Mouse (Mus musculus): ENCODE measurements around the gene Tmed6. TPM values are rescaled to one million over a fixed set of nuclear protein-coding genes. Genes with fewer than 3 reads are reported as not detected.

Gene Tmed6
- 0.08 TPM in 1 of 2 replicates, not detected in the other for polyA plus RNA-seq (2012)

DNA sequence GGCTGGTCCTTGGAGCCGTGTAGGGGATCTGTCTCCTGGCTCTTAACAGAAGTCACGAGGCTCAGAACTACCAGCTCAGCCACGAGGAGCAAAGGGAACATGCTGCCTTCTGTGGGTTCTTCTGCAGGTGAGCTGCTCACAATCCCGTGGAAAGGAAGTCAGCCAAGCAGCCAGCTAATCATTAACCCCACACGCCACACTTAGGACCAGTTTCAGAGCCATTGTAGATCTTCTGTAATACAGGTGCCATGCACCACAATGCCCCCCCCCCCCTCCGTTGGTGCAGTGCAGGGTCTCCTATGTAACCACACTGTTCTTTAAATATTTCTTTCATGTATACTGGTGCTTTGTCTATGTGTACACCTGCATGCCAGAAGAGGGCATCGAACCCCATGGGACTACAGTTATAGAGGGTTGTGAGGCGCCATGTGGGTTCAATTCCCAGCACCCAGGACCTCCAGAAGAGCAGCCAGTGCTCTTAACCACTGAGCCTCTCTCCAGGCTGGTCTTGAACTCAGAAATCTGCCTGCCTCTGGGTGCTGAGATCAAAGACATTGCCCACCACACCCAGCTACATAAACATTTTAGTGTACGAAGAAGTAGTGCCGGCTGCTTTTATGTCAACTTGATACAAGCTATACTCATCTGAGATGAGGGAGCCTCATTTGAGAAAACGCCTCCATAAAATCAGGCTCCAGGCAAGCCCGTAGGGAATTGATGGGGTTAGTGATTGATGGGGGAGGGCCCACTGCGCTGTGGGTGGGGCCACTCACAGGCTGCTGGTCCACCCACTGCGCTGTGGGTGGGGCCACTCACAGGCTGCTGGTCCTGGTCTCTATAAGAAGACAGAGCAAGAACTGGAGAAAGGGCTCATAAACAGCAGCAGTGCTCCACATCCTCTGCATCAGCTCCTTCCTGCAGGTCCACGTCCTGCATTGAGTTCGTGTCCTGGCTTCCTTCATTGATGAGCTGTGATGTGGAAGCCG is at the start of gene Tmed6:
Tmed6 (minus strand) TSS at position 134 of the 986 bp plus-strand sequence.

DNA sequence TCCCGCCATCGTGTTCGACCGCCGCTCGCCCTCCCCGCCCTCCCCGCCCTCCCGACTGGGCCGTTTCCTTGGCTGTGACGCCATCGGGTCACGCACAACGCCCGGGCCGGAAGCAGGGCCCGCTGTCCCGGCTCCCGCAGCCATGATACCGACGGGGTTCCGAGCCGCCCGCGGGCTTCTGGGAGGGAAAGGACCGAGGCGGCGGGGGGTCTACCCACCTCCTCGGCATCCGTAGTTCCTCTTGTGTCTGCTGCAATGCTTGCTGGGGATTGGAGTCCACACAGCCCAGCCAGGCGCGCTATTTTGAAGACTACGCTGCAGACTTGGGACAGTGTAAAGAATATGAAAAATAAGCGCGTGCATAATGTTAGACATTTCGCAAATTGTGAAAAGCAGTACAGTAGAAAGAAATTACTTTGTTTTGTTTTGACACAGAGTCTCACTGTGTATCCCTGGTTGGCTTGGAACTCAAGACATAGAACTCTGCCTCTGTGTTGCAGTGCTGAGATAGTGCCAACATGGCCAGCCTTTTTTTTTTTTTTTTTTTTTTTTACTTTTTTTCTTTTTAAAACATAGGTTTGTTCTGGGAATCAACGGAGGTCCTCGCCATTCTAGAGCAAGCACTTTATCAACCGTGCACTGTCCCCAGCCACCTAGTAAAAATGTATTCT is 31.1 kb upstream of the Tmed6 start, which contains the start of gene Terf2:
Terf2 (minus strand) TSS at position 182 of the 671 bp plus-strand sequence.

DNA sequence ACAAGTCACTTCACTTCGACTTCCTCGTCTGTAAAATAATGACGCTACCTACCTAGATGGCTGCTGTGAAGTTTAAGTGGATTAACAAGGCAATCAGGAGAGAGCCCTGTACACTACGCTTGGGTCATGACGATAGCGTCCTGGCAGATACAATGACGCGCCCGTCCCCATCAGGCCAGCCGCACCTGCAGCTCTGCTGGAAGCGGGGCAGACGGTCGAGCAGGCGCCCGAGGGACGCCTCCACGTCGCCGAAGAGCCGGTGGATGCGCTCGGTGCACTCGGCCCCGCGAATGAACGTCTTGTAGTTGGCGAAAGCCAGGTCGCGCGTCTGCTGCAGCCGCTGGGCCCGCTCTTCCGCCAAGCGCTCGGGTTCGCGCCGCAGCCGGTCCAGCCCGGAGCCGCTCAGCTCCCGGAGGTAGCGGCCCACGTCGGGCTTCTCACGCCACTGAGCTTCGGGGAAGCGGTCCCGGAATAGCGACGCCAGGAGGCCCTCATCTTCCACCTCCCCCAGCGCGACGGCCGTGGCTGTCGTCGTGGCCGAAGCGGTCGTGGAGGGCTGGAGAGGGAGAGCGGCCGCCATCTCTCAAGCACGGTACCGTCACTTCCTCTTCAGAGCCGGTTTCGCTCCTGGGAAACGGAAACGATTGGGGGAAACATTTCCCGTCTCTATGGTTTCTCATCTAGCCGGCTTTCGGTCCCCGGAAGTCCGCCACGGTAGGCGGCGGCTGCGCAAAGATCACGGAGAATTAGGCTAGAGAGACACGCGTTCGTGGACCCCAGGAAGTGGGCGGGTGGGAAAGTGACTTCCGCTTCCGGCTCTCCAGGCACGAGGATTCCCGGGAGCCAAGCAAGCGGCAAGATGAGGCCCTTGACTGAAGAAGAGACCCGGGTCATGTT is 9.1 kb downstream of the Tmed6 start, which contains the start of the genes Cog8 and Nip7:
Cog8 (minus strand) TSS at position 614 of the 897 bp plus-strand sequence.
Nip7 (plus strand) TSS at position 802 of the 897 bp plus-strand sequence.

DNA sequence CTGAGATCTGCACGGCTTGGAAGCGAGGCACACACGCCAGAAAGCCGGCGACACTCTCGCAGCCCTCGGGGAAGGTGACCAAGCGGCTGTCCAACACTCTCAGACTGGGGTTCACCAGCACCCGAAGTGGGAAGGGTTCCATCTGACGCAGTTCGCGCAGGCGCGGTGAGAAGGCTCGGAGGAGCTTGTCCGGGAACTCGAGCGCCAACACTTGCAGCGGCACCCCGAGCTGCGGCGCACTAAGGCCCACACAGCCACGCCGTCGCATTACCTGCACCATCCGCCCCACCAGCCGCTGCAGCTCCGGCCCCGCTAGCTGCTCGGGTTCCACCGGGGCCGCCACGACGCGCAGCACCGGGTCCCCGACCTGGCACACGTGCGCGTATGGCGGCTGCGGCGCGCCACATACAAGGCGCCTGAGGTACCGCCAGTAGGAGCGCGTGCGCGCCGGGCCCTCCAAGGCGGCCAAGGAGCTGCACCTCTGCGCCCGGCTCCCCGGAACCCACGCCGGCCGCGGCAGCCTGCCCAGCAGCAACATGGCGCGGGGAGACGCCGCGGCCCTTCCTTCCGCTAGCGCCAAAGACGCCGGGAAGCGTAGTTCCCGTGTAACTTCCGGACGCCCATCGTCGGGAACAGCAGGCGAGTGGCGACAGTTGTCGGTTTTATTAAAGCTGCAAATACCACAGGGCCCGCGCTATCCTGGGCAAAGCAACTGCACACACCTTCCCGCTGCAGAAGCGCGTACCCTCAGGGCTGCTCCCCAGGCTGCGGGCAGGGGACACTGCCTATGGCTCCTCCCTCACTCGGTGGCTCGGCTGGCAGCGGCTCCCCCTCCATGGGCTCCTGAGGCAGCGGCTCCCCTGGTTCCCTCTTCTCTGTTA is 17.1 kb downstream of the Tmed6 start, which contains the start of gene Pdf:
Pdf (minus strand) TSS at position 554 of the 881 bp plus-strand sequence.

DNA sequence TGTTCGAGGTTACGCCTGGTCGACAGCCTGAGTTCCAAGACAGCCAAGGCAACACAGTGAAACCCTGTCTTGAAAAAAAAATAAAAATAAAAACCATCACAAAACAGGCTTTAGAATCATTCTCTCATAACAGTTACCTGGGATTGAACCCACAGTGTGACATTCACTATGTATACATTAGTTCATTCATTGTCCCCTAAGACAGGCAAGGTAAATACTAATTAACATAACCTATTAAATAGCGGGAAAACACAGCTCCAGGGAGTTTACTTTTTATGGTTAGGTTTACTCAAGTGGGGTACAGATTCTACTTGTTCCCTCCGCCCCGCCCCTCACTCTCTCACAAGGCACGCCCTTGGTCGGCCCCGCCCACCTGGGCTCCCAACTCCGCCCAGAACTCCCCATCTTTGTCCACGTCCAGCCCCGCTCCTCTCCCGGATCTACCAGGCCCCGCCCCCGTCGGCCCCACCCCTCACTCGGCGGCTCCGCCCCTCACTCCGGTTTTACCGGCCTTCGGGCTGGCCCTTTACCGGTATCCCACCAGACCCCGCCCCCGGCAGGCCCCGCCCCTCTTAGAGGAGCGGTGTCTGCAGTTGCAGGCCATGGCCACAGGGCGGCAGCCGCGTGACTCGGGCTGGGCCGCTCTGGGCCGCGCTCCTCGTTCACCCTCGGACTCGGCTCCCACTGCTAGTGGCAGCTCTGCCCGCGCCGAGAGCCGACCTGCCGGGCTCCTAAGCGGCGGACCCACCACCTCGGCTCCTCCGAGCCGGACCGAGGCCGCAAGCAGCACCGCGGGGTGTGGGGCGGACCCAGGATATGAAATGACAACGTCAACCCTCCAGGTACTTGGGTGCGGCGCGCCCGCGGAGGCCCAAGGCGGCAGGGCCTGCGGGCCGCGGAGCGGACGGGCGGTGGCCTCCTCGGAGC is 34.5 kb downstream of the Tmed6 start, which contains the start of gene Vps4a:
Vps4a (plus strand) TSS at position 573 of the 927 bp plus-strand sequence.

Other genes with a start within 250 kb of the Tmed6 start
- gene Has3, start 195.4 kb downstream of the Tmed6 start, polyA plus RNA-seq (2012): not detected in 2 replicates
- gene Utp4, start 172.0 kb downstream of the Tmed6 start, polyA plus RNA-seq (2012): 10.0 and 16.5 TPM in 2 replicates
- 4.4 and 8.0 TPM in 2 replicates for gene Sntb2, start 129.9 kb downstream of the Tmed6 start, polyA plus RNA-seq (2012)
- 23.3 and 26.7 TPM in 2 replicates for gene Vps4a, start 34.4 kb downstream of the Tmed6 start, polyA plus RNA-seq (2012)
- 19.1 and 21.1 TPM in 2 replicates for gene Pdf, start 17.0 kb downstream of the Tmed6 start, polyA plus RNA-seq (2012)
- 17.3 and 17.5 TPM in 2 replicates for gene Cog8, start 9.0 kb downstream of the Tmed6 start, polyA plus RNA-seq (2012)
- gene Nip7, start 8.8 kb downstream of the Tmed6 start, polyA plus RNA-seq (2012): 10.3 and 19.1 TPM in 2 replicates
- 21.2 and 23.9 TPM in 2 replicates for gene Terf2, start 30.9 kb upstream of the Tmed6 start, polyA plus RNA-seq (2012)
- 22.5 and 24.1 TPM in 2 replicates for gene Cyb5b, start 85.0 kb upstream of the Tmed6 start, polyA plus RNA-seq (2012)
- gene Nfat5, start 227.8 kb upstream of the Tmed6 start, polyA plus RNA-seq (2012): 3.5 and 5.3 TPM in 2 replicates